Mouse (Mus musculus) urinary bladder, adult 2 months (tissue): ENCODE data around the gene Ctu2. TPM values are rescaled to one million over a fixed set of nuclear protein-coding genes. Genes with fewer than 3 reads are reported as not detected.

Source experiments
- DNase-seq: peaks from one replicate; pipeline ENCODE4 v3.0.0; 2022; ENCODE audit warnings: low spot score
- polyA plus RNA-seq: library from polyadenylated mRNA; depleted of rRNA; stranded (reverse); fragments of >200 nt; gene quantifications from 2 replicates; pipeline ENCODE4 v1.2.3, GENCODE M21; 2012

Ctu2 gene
- polyA plus RNA-seq, 1 experiment, result 33.1 TPM

GRCm38 (mm10) chr8:122445203-122445602, 30.7 kb upstream of the Ctu2 start:
- no peak for DNase-seq

DNA sequence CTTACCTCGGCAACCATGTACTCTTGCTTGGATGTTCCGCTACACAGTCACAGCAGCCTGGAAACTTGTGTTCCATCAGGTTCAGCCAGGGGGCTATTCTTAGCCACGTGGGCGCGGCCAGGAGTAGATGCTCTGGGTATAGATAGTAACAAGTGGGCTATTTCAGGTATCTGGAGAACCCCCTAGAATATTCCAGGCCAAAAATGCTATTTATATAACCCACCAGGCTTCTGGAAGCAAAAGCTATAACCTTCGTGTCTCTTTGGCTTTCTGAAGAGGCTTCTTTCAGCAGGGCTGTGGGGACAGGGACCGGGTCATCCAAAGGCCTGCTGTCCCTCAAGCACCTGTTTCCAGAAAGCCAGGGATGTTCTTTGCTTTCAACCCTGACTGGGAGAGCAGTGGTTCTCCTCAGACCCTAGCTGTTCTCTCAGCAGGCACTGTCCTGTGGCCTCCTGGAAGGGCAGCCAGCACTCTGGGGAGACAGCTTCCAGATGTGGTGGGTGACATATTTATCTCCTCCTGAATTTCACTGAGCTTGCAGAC, 24.7 kb upstream of the Ctu2 start:
- DNase-seq, result no peak

DNA sequence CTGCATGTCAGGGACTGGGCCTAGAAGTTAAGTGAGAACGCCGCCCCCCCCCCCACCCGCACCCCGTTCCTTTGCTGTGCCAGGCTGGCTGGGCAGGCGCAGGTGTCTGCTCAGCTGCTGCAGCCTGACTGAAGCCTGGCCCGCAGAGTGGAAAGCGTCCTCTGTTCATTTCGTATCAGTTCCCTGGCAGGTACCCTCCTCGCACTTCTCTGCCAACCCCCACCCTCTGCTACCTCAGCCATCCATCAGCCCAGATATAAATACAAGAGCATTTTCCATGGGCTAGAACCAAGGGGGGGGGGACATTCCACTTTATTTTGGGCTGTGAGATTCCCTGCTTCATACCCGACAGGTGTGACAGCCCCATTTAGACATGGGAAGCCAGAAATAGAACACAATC, 23.8 kb upstream of the Ctu2 start:
- DNase-seq, result no peak

GRCm38 (mm10) chr8:122454409-122454808, 21.5 kb upstream of the Ctu2 start:
- DNase-seq, result no peak

DNA sequence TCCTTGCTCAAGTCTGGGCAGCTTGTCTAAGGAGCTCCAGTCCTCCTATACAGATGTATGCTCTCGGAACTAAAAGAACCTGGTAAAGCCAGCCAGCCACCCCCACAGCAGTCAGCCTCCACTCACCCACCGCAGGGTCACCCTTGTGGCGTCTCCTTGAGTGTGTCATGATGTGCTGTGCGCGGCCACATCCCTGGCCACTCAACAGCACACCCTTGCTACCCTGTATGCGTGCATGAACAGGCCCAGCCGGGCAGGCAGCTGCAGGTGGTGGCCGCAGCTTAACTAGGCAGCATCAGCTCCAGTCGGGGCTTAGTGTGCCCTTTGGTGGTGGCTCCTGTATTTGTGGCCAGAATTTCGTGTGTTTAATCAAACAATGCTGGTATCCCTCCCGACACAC, 18.8 kb upstream of the Ctu2 start:
- DNase-seq, result peak; percentile 54

DNA sequence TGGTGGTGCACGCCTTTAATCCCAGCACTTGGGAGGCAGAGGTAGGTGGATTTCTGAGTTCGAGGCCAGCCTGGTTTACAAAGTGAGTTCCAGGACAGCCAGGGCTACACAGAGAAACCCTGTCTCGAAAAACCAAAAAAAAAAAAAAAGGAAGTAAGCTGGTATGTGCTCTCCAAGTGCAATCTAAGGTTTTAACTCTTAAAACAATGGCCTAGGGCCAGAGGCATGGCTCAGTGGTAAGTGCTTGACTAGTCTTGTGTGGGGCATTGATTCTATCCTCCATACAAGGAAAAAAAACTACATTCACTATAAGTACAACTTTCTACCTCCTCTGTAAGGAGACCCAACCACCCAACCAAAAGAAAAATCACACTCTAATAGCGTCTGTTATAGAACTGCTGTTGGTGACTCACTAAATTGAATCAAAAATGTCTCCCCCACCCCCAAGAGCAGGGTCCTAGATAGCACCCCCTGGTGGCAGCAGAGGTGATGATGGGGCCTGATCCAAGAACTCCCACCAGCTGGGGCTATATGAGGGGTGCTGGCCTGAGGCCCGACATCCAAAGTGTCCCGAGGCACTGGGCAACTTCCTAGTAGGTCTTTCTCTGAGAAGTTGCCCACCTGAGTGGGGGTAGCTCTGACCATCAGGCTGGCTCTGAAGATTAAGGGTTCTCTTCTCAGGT, 16.6 kb upstream of the Ctu2 start:
- DNase-seq, result no peak

GRCm38 (mm10) chr8:122459990-122460389, 16.0 kb upstream of the Ctu2 start:
- DNase-seq, result no peak

- peak; percentile 67 for DNase-seq
Observed at GRCm38 (mm10) chr8:122460524-122461472, 15.1 kb upstream of the Ctu2 start, which contains the start of gene Snai3. TSS of gene Snai3 (minus strand) at chr8:122460733.

- DNase-seq, result no peak
Observed at GRCm38 (mm10) chr8:122461473-122462148, 14.3 kb upstream of the Ctu2 start.

GRCm38 (mm10) chr8:122462510-122462909, 13.4 kb upstream of the Ctu2 start:
- DNase-seq, result no peak

DNA sequence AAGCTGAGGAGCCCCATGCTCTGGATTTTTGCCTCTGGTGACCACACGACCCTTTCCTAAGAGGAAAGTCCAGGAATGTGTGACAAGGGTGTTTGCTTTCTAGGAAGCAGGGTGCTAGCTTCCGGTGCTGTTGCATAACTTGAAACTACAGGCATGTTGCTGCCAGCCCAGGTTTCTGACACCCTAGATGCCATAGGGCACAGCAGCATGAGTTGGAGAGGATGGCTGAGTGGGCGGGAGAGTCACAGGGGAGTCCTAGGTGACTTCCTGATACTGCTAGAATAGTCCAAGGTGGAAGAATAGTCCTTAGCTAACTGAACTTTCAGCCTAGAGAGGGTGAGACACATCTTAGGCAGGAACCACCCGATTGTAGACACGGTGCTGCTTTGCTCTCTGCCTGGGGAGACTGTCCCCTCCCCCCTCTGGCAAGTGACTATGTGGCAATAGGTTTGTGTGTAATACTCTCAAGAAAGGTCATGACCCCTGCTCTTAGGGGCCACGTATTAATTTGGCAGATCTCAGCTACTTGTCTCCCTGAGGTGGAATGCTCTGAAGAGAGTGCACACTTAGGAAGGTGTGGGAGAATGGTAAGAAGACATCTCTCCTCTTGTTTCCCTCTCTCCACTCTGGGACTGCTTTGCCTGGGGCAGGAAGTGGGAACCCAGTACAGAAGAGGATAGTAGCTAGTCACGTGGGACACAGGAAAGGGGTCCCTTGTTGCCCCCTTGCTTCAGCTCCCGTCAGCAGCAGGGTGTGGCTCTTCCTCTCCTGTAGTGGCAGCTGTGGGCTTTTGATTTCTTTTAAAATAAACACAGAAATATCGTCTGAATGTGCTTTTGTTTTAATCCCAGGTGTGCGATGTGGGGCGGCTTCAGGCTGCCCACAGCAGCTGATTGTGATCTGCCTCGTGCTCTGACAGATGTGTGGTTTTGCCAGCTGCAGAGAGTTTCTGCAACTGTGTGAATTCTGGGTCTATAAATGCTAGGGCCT, 12.0 kb upstream of the Ctu2 start:
- no peak for DNase-seq

DNA sequence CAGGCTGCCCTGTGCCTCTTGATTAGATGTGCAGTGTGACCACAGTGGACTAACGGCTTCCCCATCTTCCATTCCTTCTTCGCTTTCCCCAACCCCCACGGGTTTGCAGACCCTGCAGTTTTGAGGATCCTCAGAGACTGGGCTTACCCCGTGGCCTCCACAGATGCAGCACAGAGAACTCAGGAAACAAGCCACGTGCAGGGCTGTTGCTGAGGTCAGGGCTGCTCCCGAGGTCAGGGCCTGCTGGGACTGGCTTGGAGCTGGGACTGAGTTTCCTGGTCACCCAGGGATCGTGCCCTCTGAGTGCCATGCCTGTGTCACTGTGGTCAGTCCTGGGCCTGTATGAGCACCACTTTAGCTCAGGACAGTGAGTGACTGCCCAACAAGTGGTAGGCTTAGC, 11.0 kb upstream of the Ctu2 start:
- DNase-seq, result no peak

DNA sequence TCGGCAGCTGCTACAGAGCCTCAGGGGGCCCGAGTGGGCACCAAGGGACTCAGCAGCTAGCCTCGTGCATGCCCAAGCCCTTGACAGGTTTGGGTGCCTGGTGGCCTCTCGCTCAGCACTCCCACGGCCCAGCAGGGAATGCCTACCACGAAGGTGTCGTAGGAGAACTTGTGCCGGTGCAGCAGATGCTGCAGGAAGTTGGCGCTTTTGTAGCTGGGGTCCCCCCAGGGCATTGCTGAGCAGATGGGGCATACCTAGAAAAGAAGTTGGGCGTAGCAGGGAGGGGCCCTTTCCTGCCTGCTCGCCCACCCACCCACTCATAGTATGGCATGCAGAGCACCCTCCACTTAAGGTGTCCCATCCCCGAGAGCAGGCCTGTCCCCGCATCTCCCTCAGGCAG, 8.1 kb upstream of the Ctu2 start:
- no peak for DNase-seq

DNA sequence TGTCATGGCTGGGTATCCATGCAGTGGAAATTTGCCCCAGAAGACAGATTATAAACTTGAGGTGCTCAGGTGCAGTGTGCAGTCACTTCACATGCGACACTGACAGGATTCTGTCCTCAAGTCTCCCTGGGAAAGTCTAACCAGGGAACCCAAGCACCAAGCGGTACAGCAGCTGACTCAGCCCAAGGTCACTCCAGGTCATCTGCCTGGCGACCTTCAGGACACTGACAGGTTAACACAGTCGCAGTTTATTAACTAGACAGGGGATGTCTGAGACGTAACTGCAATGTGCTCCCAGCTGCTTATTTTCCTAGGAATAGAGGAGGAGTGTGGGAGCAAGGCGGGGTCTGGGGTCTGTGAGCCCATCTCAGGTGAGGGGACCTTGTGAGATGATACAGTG, 6.5 kb upstream of the Ctu2 start:
- DNase-seq, result no peak

DNA sequence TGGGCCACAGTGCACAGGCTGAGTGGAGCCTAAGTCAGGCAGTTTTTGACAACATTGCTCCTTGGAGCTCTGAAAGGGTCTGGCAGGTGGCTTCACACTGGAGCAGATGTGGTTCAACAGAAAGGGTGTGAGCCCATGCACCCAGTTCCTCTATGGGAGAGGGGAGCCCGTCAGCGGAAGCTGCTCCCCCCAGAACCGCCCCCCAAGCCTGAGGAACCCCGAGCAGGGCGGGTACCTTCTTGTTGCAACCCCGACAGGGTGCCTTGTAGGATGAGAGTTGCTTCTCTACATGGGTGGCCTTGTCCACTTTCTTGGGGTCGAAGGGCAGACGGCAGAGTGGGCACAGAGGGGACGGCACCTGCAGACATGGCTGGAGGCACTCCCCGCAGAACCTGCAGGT, 6.0 kb upstream of the Ctu2 start:
- no peak for DNase-seq

DNA sequence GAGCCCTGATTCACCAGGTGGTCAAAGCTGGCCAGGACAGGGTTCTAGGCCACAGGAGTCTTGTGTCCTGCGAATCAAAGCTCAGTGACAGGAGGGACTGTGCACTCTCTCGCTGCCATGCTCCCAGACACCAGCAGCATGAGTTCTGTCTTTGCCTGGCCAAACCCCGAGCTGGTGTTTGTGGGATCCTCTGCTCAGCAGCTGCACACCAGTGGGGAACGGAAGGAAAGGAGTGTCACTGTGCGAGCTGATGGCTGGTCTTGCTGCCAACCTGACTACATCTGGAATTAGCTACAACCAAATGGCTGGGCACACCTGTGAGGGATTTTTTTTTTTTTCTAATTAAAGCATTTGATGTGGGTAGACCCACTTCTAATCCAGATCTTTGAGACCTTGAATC, 5.3 kb upstream of the Ctu2 start:
- DNase-seq, result no peak

DNA sequence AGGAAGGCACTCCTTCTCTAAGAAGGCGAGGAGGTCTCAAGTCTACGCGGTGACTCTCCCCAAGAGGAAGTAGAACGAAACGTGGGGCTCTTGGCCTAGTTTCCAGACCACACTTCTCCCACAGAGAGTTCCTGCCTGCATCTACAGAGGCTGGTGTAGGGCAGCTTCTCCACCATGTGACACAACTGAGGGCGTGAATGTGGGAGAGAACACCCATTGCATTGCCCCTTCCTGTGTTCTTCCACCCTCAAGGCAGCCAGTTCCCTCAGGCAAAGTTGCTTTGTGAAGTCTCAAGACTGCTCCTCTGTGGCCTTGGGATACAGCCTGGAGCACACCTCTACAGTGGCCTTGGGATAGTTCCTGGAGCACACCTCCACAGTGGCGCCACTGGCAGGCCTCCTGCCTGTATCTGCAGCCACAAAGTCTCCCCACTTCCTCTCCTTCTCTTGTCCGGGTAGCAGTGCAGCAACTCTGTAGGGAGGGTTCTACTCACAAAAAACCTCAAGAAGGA, 2.0 kb upstream of the Ctu2 start:
- no peak for DNase-seq

DNA sequence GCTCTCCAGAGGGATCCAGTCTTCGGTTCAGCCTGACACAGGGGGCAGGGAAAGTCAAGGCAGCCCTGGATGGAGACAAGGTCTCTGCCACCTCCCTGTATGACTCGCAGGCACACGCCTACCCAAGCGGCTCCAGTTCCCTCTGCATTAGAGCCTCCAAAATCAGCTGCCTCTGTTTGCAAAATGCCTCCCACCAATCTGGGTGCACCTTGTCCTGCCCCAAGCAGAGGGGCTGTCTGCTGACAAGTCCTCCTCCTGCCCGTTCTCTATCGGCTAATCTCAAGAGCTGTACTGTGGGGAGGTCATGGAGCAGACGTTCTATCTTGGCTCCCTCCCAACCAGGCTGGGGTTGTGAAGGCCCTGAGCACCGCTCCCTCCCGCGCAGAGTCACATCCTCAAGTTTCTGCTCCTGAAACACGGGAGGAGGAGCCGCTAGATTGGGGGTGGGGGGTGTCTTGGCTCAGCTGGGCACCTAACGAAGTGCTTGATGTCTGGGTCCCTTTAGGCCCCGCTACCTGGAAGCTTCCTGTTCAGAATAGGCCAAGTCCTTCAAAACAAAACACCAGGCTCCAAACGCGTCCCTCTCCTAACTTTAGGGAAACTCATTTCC, 887 bp upstream of the Ctu2 start:
- DNase-seq, result no peak

DNA sequence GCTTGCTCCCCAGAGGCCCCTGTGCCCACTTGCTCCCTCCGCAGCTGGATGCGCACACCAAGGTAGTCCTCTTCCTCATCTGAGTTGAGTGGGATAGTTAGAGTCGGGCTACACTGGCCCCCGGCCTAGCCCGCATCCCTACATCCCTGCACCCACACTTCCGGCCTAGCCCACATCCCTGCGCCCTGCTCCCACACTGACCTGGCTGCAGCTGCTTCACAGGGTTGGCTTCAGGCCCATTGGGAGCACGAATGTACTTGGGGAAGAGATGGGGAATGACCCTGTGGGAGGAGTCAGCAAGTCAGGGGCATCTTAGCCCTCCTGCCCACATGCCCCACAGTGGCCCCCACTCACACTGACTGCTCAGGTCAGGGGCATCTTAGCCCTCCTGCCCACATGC, 6.5 kb downstream of the Ctu2 start:
- DNase-seq, result no peak

DNA sequence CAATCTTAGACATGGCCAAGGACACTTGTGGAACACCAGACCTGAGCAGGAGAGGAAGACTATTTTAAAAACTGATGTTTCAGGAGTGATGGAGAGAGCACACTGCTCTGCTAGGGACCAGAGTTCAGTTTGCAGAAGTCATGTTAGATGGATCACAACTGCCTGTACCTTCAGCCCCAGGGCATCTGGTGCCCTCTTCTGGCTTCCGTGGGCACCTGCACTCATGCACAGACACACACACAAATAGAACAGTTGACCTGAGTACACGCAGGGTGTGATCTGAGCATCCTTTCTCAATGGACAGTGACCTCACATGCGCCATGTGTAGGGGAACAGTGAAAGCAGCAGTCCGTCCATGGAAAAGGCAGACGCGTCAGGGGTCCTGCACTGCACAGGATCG, 7.9 kb downstream of the Ctu2 start:
- DNase-seq, result no peak
